Mouse (Mus musculus): ENCODE results near the gene Fam187b. TPM values are rescaled to one million over a fixed set of nuclear protein-coding genes. Genes with fewer than 3 reads are reported as not detected.

Gene Fam187b
- total RNA-seq, 2 experiments from 2014 or later: 0.51 to 1.9 TPM

- ATAC-seq (ENCODE audit: poor library complexity, severe bottlenecking): no peak
Measured at GRCm38 (mm10) chr7:30958109-30958865, 15.3 kb upstream of the Fam187b start.

GRCm38 (mm10) chr7:30958866-30959487 is 14.6 kb upstream of the Fam187b start:
- no peak for ATAC-seq (ENCODE audit: poor library complexity, severe bottlenecking)

DNA sequence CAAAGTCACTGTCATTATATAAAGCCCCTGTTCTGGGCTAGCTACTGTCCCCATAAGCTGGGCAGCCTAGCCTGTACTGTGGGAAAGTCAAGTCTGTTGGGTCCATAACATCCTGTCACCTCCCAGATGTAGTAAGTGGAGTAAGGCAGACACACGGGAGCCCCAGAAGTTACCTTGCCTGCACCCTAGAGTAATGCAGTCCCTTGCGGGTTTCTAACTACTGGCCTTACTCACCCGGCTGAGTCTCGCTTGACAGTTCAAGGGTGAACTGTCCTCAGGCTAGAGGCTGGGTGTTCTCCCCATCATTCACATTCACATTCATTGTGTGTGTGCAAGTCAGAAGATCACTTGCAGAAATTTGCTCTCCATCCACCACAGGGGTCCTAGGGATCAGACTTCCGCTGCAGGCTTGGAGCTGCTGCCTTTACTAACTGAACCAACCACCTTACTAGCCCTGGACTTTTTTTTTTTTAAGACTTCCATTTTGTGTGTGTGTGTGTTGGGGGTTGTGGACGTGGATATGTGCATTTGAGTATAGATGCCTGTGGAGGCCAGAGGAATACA is 13.7 kb upstream of the Fam187b start:
- no peak for ATAC-seq (ENCODE audit: poor library complexity, severe bottlenecking)

DNA sequence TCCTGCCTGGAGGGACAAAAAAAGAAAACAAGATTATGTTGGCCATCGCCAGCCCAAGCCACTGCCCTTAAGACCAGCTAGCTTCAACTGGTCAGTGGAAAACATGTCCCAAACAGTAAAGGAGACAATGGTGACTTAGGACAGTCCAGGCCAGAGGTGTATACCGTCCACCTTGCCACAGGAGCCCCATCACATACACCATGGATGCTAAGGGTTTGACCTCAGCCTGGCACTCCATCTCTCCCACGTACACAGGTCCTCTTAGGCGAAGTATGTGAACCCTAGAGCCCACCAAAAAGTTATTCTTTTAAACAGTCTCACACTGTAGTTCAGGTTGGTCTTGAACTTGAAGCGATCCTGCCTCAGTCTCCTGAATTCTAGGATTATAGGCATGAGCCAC is 10.7 kb upstream of the Fam187b start:
- no peak for ATAC-seq (ENCODE audit: poor library complexity, severe bottlenecking)

DNA sequence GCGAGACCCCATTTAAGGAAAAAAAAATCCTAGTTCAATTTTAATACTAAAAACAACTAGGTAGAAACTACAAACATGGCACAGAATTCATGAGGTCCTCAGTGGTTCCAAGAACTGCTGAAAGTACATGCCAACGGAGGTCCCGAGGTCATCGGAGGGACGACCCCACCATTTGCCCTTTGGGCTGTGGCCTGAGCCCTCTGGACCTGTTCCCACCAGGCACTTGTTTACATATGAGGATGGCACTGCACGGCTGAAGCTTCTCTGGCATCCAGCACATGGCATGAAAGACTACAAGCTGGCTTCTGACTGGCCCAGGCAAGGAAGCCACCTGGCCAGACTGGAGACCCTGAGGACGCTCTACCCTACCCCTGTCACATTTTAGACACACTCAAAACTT is 9.2 kb upstream of the Fam187b start:
- no peak for ATAC-seq (ENCODE audit: poor library complexity, severe bottlenecking)

GRCm38 (mm10) chr7:30965677-30966076 is 7.9 kb upstream of the Fam187b start:
- ATAC-seq (ENCODE audit: poor library complexity, severe bottlenecking): no peak

DNA sequence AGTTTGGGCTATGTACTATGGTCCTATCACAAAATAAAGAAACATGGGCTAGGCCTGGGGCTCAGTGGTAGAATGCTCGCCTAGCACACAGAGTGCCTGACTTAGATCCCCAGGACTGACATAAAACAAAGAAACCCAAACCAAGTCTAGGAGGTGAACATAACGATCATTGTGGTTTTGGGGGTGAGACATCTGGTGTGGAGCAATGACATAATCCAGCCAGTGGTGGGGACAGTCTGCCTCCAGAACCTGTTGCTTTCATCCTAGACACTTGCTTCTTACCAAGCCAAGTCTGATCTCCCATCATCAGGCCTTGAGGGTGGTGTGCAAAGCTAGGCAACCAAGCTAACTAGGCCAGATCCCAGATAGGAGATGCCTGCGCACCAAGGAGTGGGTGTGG is 6.9 kb upstream of the Fam187b start:
- no peak for ATAC-seq (ENCODE audit: poor library complexity, severe bottlenecking)

GRCm38 (mm10) chr7:30968611-30969010 is 5.0 kb upstream of the Fam187b start:
- no peak for ATAC-seq (ENCODE audit: poor library complexity, severe bottlenecking)

DNA sequence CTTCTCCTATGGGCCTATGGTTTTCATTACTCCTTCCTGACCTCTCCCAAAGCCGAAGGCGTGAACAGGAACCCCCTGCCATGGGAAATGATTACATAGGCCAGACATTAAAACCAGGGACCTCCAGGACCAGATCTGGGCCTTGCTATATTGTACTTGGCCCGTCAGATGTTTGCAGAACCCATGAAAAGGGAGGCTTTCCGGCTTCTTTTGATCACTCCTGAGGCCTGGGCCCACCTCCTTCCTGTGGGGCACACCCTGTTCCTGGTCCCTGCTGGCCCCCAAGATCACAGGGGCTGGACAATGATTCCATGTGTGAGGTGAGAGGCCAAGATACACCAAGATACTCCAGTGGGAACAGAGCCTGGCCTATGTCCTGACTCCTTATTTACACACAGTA is 4.4 kb upstream of the Fam187b start:
- ATAC-seq (ENCODE audit: poor library complexity, severe bottlenecking): no peak

GRCm38 (mm10) chr7:30971901-30972300 is 1.7 kb upstream of the Fam187b start:
- no peak for ATAC-seq (ENCODE audit: poor library complexity, severe bottlenecking)

DNA sequence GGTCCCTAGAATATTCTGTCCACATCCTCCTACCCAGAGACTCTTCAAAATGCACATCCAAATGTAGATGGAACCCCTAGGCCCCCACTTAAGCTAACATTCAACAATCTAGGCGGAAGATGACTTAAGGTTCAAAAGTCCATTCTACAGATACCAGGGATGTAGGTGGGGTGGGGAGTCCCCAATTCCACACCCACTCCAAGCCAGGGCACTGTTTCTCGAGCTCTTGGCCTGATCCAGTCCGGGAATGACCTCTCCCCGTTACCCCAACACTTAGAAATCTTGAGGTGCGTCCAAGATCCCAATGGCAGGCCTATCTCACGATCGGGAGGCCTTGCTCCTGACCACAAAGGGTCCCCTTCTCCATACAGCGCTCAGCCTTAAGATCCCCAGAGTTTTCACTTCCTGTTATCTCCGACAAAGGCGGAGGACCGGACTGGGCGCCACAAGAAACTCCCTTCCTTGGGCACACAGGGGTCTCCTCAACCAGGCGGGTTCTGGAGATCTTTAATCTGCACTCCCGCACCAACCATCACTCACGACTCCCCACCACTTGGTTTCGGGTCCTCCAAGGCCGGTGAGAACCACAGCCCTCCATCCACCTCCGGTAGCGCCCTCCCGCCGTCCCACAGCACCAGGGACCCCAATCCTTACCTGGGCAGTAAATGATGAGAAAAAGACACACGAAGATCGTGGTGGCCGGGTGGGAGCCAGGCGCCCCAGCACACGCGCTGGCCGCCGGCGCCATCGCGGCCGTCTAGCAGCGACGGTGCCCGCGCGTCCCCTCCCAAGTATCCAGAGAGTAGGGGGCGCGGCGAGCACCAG is 952 bp upstream of the Fam187b start:
- ATAC-seq (ENCODE audit: poor library complexity, severe bottlenecking): peak; percentile 44; the same call in 1 of the 2 replicates

DNA sequence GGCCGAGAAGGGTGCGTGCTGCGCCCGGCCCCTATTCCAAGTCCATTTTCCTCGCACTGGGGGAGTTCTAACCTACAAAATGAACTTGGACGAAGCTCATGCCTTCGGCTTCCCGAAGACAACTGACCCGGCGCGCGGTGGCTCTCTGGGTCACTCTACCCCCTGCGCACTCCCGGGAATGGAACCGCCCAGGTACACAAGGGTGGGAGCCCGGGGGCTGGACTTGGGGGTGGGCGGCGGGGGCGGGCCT is 414 bp upstream of the Fam187b start, which contains the start of gene Lsr:
Lsr (minus strand) TSS at position 214 of the 250 bp plus-strand sequence.
- no peak for ATAC-seq (ENCODE audit: poor library complexity, severe bottlenecking)

DNA sequence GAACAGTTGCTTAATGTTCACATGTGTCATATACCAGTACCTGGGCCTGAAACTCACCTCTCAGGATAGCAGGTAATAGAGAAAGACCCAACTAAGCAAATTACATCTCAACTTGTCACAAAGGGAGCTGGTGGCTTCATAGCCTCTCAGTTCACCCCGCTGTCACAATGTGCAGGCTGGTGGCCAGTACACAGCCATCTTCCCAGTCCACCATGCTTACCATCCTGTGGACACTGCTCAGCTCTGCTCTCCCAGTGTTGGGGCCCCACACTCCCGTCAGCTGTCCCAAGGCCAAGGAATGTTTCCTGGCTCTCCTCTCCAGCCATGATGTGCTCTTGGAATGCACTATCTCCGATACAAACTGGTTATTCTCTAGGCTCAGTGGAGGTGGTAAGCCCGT is 8.1 kb downstream of the Fam187b start:
- ATAC-seq (ENCODE audit: poor library complexity, severe bottlenecking): no peak

DNA sequence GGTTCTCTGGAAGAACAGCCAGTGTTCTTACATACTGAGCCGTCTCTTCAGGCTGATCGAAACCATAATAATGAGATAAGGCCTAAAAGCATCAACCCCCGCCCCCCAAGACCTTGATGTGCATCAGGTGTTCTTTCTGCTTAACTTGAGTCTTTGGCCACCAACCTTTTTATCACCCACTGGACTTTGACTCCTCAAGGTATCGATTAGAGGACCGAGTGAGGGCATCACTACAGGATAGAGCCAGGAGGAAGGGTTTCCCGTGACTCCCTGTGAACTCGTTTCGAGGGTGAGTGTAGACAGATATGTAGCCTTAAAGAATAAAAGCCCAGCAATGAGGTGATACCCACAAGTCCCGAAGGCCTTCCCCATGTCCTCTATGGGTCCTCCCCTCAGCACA is 11.8 kb downstream of the Fam187b start:
- no peak for ATAC-seq (ENCODE audit: poor library complexity, severe bottlenecking)

DNA sequence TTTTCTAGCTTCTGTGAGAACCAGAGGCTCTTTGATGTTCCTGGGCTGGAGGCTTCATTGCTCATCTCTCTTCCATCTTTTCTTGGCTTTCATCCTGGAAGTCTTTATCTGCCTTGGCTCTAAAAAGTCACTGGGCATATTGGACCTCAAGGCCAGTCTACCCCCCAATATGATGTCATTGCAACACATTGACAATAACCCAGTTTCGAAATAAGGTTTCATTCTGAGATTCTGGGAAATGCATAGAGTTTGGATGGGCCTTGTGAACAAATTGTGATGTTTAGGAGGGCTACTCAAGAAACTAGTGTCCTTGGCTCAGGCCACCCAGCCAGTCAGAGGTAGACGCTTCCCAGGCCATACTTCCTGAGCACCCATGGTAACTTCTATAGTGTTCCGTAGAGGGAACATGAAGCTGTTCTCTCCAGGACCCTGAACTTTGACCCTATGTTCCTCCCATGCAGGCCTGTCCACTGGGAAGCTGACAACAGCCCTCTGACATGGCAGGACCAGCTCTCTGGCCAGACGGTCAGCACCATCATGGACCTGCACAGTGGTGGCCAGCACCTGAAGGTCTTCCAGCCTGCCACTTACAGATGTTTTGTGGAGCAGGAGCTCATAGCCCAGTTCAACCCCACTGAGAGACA is 15.1 kb downstream of the Fam187b start:
- no peak for ATAC-seq (ENCODE audit: poor library complexity, severe bottlenecking)

- ATAC-seq (ENCODE audit: poor library complexity, severe bottlenecking): no peak
Measured at GRCm38 (mm10) chr7:30992148-30992547, 18.6 kb downstream of the Fam187b start.

DNA sequence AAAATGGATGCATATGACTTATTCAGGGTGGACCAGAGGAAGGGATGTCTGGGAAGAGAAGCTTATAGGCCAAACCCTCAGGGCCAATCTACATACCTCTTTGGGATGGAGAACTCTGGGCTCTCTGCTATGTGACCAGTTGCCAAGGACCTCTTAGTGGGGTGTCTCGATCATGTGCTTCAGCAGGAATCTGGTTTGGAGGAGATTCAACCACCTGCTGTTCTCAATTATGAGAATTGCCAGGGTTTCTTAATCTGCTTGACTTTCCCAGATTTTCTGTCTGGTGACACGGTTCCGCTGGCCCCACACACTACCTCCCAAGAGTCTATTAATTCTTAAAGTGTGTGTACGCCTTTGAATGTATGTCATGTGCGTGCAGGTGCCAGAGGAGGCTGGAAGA is 20.4 kb downstream of the Fam187b start:
- no peak for ATAC-seq (ENCODE audit: poor library complexity, severe bottlenecking)

DNA sequence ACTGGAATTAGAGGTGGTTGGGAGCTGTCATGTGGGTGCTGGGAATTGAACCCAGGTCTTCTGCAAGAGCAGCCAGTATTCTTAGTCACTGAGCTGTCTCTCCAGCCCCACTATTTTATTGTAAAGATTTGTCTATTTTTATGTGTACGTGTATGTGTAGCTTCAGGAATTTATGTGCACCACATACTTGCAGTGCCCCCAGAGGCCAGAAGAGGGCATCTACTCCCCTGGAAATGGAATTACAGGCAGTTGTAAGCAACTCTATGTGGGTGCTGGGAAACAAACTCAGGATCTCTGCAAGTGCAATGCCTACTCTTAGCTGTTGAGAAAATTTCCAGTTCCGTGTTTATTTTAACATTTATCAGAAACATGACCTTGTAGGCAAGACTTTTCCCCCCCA is 22.9 kb downstream of the Fam187b start:
- ATAC-seq (ENCODE audit: poor library complexity, severe bottlenecking): no peak

- peak; percentile 38 for ATAC-seq (ENCODE audit: poor library complexity, severe bottlenecking)
Measured at GRCm38 (mm10) chr7:31000505-31001020, 27.0 kb downstream of the Fam187b start.

GRCm38 (mm10) chr7:31002650-31003049 is 29.1 kb downstream of the Fam187b start:
- ATAC-seq (ENCODE audit: poor library complexity, severe bottlenecking): peak; percentile 94

- ATAC-seq (ENCODE audit: poor library complexity, severe bottlenecking): peak; percentile 68
Measured at GRCm38 (mm10) chr7:31007775-31008174, 34.2 kb downstream of the Fam187b start.
